Mouse (Mus musculus) layer of hippocampus, postnatal 36 days (tissue): Measurements from ENCODE around the gene Parvb. TPM values are rescaled to one million over a fixed set of nuclear protein-coding genes. Genes with fewer than 3 reads are reported as not detected.

Source experiments
- DNase-seq, 2 experiments: peaks; one replicate each; pipeline ENCODE4 v3.0.0; 2022
- total RNA-seq, 2 experiments: library from RNA; stranded (reverse); gene quantifications; 2 replicates each; pipeline ENCODE4 v1.2.3; 2021

Gene Parvb
- total RNA-seq, 2 experiments from 2014 or later: 32.4 to 37.7 TPM

- DNase-seq: no peak
Observed at GRCm38 (mm10) chr15:84295225-84295624, 63.4 kb downstream of the Parvb start.

GRCm38 (mm10) chr15:84297454-84297853 lies 65.6 kb downstream of the Parvb start:
- DNase-seq: no peak

DNA sequence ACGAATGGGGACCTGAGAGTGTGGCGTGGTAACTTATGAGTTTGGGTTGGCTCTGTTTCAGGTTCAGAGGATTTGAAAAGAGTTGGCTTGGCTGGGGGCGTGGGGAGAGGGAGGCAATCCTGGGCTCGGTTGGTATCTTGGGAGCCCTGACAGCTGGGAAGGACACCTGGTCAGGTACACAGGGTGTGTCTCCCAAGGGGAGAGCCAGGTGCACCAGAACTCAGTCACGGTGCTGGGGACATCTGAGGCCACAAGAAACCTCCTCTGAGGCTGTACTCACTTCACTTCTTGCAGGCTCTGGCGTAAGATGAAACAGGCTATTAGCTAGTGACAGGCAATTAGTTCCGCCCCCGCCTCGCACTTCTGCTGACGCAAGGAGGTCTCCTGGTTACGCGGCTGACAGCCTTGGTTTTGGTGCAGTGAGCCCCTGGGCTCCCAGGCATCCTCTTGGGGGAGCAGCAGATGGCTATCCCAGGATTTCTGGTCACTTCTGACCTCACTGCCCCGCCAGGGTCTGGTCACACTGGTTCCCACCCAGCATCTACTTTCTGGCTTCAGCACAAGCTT lies 67.0 kb downstream of the Parvb start:
- DNase-seq: peak; percentile 60 to 65

GRCm38 (mm10) chr15:84299662-84300333 lies 68.0 kb downstream of the Parvb start:
- no peak for DNase-seq

GRCm38 (mm10) chr15:84300591-84300990 lies 68.7 kb downstream of the Parvb start:
- DNase-seq: no peak

DNA sequence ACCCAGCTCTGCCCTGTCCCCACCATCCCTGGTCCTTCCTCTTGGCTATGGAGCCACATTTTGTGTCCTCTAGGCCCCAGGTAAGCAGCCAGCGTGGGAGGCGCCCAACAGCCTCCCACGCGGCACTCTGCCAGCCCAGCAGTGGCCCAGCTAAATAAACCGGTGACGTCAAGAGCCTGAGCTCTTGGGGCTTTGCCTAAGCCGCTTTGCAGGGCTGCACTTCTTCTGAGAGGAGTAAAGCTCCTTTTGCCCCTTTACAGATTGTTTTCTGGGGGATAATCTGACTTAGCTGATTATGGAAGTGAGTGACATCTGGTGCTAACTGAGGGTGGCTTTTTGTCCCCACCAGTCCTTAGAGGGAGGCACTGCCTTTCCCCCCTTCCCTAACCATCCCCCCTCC lies 69.2 kb downstream of the Parvb start:
- no peak for DNase-seq

DNA sequence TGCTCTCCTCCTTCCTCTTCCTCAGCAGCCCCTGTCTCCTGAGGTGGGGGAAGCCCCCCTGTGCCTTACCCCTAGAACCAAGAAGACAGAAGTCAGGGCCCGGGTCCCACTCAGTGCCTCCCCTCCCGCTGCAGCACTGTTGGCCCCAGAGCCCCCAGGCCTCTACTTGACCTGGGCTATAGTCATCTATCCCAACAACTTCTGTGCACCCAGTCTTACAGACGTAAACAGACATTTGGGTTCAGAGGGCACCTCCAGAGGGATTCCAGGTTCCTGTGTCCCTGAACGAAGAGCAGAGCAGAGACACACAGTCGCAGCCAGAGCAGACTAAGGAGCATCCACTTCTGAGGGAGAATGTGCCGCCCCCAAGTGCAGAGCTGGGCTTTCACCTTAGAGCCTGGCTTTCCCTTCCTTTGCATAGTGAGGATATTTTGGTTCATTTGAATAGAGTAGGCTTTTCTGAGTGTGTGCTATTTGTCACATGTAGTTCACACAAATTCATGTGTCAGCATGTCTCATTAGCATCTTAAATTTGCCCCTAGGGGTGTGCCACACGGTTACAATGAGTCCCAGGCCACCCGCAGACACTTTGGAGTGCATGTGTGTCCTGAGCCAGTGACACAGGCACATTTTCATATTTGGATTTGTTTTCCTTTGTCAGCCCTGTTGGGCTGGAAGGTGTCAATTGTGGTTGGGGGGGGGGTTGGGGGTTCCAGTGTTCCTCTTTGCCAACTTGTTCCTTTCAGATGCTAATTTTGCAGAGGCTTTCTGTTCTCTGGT lies 70.0 kb downstream of the Parvb start:
- DNase-seq: no peak

DNA sequence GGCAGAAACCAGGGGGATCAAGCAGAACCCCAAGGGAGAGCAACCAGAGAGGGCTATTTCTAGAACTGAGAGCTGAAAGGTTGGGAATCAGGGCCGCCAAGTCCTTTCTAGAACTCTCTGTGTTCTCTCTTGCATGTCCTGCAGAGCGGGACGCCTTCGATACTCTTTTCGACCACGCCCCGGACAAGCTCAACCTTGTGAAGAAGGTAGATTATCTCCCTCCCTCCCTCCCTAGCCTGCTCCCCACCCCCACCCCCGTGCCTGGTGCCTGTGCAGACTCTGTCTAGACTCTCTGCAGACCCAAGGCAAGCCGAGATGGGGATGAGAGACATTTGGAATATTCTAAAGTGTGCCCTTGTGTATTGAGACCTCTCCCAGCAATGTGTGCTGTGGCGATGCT lies 71.4 kb downstream of the Parvb start:
- DNase-seq: no peak

GRCm38 (mm10) chr15:84305333-84305732 lies 73.5 kb downstream of the Parvb start:
- DNase-seq: no peak

- DNase-seq: peak in 1 of 2 experiments; percentile 64
Observed at GRCm38 (mm10) chr15:84310271-84310670, 78.4 kb downstream of the Parvb start.

DNA sequence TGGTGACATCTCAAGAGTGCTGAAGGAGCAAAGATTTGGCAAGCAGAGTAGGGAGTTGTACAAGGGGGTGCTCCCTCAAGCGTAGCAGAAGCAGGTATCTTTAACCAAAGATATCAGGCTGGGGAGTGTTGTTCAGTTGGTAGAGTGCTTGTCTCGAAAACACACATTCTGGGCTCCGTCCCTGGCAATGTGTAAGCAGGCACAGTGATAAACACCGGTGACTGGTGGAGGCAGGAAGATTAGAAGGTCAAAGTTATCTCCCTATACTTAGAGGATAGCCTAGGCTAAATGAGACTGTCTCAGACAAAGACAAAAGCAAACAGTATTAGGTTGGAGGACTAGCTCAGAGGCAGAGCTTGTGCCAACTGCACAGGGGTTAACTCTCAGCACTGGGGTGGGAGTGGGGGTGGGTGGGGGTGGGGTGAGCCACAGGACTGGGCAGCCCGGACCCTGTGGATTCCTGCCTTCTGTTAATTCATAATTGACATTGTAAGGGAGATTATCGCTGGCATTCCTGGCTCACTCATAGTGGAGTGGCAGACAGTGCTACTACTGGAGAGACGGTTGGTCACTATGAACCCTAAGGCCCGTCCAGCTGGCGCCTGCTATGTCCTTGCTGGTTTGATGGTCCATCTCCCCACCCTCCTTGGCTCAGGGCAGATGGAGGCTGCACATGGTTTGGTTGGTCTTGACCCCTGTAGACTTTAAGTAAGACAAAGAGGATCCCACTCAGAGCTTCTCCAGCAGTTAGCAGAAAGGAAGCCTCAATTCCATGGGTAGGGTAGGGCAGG lies 79.6 kb downstream of the Parvb start:
- DNase-seq: no peak

- no peak for DNase-seq
Observed at GRCm38 (mm10) chr15:84312878-84313565, 81.2 kb downstream of the Parvb start.

DNA sequence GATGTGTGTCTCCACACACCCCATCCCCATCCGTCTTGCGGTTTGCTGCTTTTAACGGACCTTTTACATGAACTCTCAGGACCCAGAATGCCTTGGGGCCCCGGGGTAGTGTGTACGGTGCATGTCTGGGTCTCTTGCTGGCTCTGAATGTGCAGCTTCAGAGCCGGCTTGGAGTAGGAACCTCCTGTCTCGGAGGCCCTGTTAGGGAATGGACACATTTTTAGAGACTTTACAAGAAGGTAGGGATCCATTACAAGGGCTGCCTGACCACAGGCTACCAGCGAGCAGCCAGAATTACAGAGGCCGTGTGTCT lies 81.7 kb downstream of the Parvb start:
- DNase-seq: no peak

DNA sequence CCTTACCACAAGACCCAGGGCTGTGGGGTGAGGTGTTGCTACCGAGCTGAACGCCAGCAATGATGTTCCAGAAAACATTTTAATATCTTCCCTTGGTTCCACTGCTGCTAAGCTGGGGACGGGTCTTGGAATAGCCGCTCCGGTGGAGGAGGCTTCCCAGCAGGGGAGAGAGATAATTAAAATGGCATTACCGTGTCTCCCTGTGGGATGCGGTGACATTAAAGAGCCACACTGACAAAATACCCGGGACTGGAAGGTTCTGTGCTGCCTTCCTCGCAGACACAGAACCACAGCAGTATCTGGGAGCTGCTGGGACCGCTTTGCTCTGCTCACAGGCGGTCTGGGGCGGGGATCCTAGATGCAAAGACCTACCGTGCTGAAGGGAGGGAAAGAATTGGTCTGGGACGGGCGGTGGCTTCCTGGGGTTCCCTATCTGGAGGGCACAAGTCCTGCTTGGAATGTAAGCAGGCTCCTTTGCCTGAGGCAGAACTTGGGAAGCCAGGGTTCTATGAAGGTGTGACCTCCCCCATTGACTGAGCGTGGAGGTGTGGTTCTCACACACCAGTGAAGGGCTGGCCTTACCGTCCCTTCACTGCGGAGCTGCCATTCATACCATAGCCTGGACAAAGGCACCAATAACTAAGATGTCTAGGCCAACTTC lies 82.7 kb downstream of the Parvb start:
- no peak for DNase-seq

GRCm38 (mm10) chr15:84315276-84316046 lies 83.6 kb downstream of the Parvb start:
- DNase-seq: peak; percentile 60 to 76

DNA sequence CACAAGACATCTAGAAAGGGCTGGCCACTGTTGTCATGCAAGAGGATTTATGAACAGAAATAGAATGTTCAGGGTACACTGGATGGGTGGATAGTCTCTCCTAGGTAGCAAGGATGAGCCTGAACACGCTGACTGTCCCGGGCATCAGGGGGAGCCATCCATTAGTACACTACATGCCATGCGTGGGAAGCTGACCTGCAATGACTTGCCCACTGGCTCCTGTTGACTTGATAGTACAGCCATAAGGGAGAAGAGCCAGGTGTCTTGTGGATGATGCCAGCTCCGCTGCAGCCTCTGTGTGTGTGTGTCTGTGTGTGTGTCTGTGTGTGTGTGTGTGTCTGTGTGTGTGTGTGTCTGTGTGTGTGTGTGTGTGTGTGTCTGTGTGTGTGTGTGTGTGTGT lies 87.5 kb downstream of the Parvb start:
- no peak for DNase-seq

GRCm38 (mm10) chr15:84321544-84322174 lies 89.8 kb downstream of the Parvb start:
- DNase-seq: peak in 1 of 2 experiments; percentile 46

DNA sequence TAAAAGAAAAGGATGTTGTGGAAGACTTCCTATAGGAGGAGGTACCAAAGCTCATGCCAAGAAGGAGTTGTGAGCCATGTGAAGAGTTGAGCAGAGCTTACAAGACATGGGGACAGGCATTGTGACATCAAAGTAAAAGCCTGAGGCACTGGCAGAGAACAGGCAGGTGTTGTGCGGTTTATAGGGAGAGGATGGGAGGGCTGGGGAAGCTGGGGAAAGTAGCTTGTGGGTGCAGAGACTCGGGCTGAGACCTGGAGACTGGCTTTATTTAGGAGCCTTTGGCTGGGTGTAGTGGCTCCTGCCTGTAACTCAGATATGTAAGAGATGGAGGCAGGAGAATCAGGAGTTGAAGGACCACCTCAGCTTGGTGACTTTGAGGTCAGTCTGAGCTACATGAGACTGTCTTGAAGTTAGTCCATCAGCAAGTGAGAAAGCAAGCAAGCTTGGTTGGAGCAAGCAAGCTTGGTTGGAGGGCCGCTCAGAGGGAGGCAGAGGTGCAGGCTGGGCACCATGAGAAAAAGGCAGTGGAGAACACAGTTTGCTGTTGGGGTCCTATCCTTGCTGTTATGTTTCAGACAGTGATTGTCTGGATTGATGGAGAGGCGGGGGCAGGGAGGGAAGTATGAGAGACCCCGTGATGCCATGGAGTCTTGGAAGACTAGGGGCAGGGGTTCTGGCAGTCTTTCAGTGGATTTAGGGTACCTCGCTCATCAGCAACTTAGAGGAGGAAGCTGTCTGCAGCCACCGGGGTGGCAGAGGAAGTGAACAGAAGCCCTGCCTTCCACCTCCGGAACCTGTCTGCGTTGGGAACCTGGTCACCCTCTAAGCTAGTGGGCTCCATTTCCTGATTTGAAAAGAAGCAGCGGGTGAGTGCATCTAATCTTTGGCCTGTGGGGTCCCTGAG lies 92.4 kb downstream of the Parvb start, which contains the start of gene Parvg:
Parvg (plus strand) TSS at position 61 of the 904 bp plus-strand sequence.
- DNase-seq: no peak

- DNase-seq: no peak
Observed at GRCm38 (mm10) chr15:84324870-84325553, 93.2 kb downstream of the Parvb start.
